Mouse (Mus musculus) midbrain, postnatal 0 days (tissue): ENCODE data around the gene Ptprd. TPM values are rescaled to one million over a fixed set of nuclear protein-coding genes. Genes with fewer than 3 reads are reported as not detected.

Experiments used
- ATAC-seq: fragments of 200-750 bp; cut with Nextera tagmentation; 2 replicates; pipeline ENCODE4 v1.8.0; 2017; ENCODE audit warnings: moderate number of reproducible peaks, mild to moderate bottlenecking, moderate TSS enrichment, moderate library complexity; ENCODE audit not compliant: low FRiP score
- DNase-seq: peaks from one replicate; pipeline ENCODE4 v3.0.0-alpha.2; 2015; ENCODE audit warnings: low spot score
- H3K27ac ChIP-seq: fragments of 300-500 bp; sonication (generic); 2 replicates; pipeline ENCODE4 v1.5.1; 2014; ENCODE audit warnings: low read depth, mild to moderate bottlenecking, low read length, mixed read lengths
- H3K27me3 ChIP-seq: fragments of 300-500 bp; sonication (generic); 2 replicates; pipeline ENCODE4 v1.6.1; 2014; ENCODE audit warnings: low read length, control low read depth, mixed read lengths; ENCODE audit not compliant: insufficient read depth
- H3K36me3 ChIP-seq: fragments of 300-500 bp; sonication (generic); 2 replicates; pipeline ENCODE4 v1.6.1; 2014; ENCODE audit warnings: low read length, control low read depth, mixed read lengths; ENCODE audit not compliant: insufficient read depth
- H3K4me1 ChIP-seq: fragments of 300-500 bp; sonication (generic); 2 replicates; pipeline ENCODE4 v1.6.1; 2014; ENCODE audit warnings: mild to moderate bottlenecking, control low read depth, antibody characterized with exemption, low read length, mixed read lengths; ENCODE audit not compliant: insufficient read depth
- H3K4me2 ChIP-seq: fragments of 300-500 bp; sonication (generic); 2 replicates; pipeline ENCODE4 v1.6.1; 2014; ENCODE audit warnings: low read depth, mild to moderate bottlenecking, low read length, mixed read lengths; ENCODE audit not compliant: poor library complexity, severe bottlenecking
- H3K4me3 ChIP-seq: fragments of 300-500 bp; sonication (generic); 2 replicates; pipeline ENCODE4 v1.5.1; 2014; ENCODE audit warnings: low read depth, mild to moderate bottlenecking, low read length, moderate library complexity
- H3K9ac ChIP-seq: fragments of 300-500 bp; sonication (generic); replicated peaks from 2 replicates; pipeline ENCODE4 v1.6.1; 2014; ENCODE audit warnings: mild to moderate bottlenecking, low read length, moderate library complexity, mixed read lengths; ENCODE audit not compliant: poor library complexity, severe bottlenecking
- H3K9me3 ChIP-seq: fragments of 300-500 bp; sonication (generic); 2 replicates; pipeline ENCODE4 v1.6.1; 2016; ENCODE audit warnings: low read length, control low read depth
- CTCF ChIP-seq: IDR thresholded peaks from 2 replicates; pipeline ENCODE4 v1.5.1; 2016; ENCODE audit warnings: antibody characterized with exemption, mild to moderate bottlenecking
- WGBS: fragments of 180-500 bp; shearing (Covaris S2); extraction: QIAGEN DNeasy Blood & Tissue Kit; methylation state at CpG from one replicate; pipeline ENCODE4 v1.1.7; 2014; 5-methylcytosine and 5-hydroxymethylcytosine counted together
- polyA plus RNA-seq: library from polyadenylated mRNA; unstranded; fragments of >200 nt; fragmentation: Nextera tagmentation; extraction: Ambion mirVana; gene quantifications from 2 replicates; pipeline ENCODE4 v1.2.1, GENCODE M21; 2015
- total RNA-seq: library from RNA; depleted of rRNA; stranded (reverse); fragments of >200 nt; gene quantifications from 2 replicates; pipeline ENCODE4 v1.2.3, GENCODE M21; 2014

Ptprd gene
- total and polyA plus RNA-seq, 2 experiments from 2014 or later, result 66.1 to 102 TPM

- ATAC-seq, result no peak
- 64% methylated on average over 8 of the region's 8 CpGs for WGBS
- no peak for TF ChIP-seq CTCF
- H3K27me3 ChIP-seq, result no peaks in the 10 kb centered on the region
- H3K9me3 ChIP-seq, result no peaks in the 10 kb centered on the region
- H3K36me3 ChIP-seq, result no peaks in the 10 kb centered on the region
- no peaks in the 10 kb centered on the region for H3K4me1 ChIP-seq
- no peak for DNase-seq
- H3K9ac ChIP-seq, result no peak overlapping the region
- no peak overlapping the region for H3K4me2 ChIP-seq
- no peak overlapping the region for H3K4me3 ChIP-seq
- no peak overlapping the region for H3K27ac ChIP-seq
Measured at GRCm38 (mm10) chr4:76025571-76026325, 2186.0 kb downstream of the Ptprd start.

- H3K9ac ChIP-seq, result no peak overlapping the region
- H3K9me3 ChIP-seq, result no peaks in the 10 kb centered on the region
- no peaks in the 10 kb centered on the region for H3K27me3 ChIP-seq
- no peak overlapping the region for H3K4me2 ChIP-seq
- ATAC-seq (no peak), DNase-seq (no peak)
- TF ChIP-seq CTCF, result no peak
- no peak overlapping the region for H3K4me3 ChIP-seq
- no peak overlapping the region for H3K27ac ChIP-seq
- H3K4me1 ChIP-seq, result no peaks in the 10 kb centered on the region
- no peaks in the 10 kb centered on the region for H3K36me3 ChIP-seq
- WGBS, result 56% methylated on average over 3 of the region's 3 CpGs
Measured at GRCm38 (mm10) chr4:76024502-76024821, 2187.3 kb downstream of the Ptprd start.

- no peak overlapping the region for H3K4me3 ChIP-seq
- no peak overlapping the region for H3K4me2 ChIP-seq
- H3K27ac ChIP-seq, result no peak overlapping the region
- no peaks in the 10 kb centered on the region for H3K27me3 ChIP-seq
- no peaks in the 10 kb centered on the region for H3K4me1 ChIP-seq
- DNase-seq, result no peak
- no peak overlapping the region for H3K9ac ChIP-seq
- WGBS, result 42% methylated on average over 13 of the region's 13 CpGs
- no peaks in the 10 kb centered on the region for H3K9me3 ChIP-seq
- no peaks in the 10 kb centered on the region for H3K36me3 ChIP-seq
- no peak for TF ChIP-seq CTCF
- ATAC-seq, result no peak
Measured at GRCm38 (mm10) chr4:76023756-76024501, 2187.8 kb downstream of the Ptprd start.

- no peak overlapping the region for H3K4me2 ChIP-seq
- H3K9ac ChIP-seq, result no peak overlapping the region
- no peak overlapping the region for H3K27ac ChIP-seq
- no peaks in the 10 kb centered on the region for H3K4me1 ChIP-seq
- no peaks in the 10 kb centered on the region for H3K27me3 ChIP-seq
- DNase-seq (no peak), ATAC-seq (no peak)
- no peaks in the 10 kb centered on the region for H3K9me3 ChIP-seq
- no peak for TF ChIP-seq CTCF
- H3K36me3 ChIP-seq, result no peaks in the 10 kb centered on the region
- 84% methylated on average over 4 of the region's 4 CpGs for WGBS
- no peak overlapping the region for H3K4me3 ChIP-seq
Measured at GRCm38 (mm10) chr4:76021670-76022069, 2190.1 kb downstream of the Ptprd start.

GRCm38 (mm10) chr4:76015026-76015425 is 2196.7 kb downstream of the Ptprd start:
- Histone ChIP-seq H3K27ac (no peak overlapping the region), H3K9ac (no peak overlapping the region), H3K4me3 (no peak overlapping the region), H3K4me1 (no peaks in the 10 kb centered on the region), H3K4me2 (no peak overlapping the region), H3K36me3 (no peaks in the 10 kb centered on the region), H3K27me3 (no peaks in the 10 kb centered on the region), H3K9me3 (no peaks in the 10 kb centered on the region)
- no peak for TF ChIP-seq CTCF
- DNase-seq (no peak), ATAC-seq (no peak)
- WGBS, result 91% methylated on average over 3 of the region's 3 CpGs

- H3K27me3 ChIP-seq, result no peaks in the 10 kb centered on the region
- ATAC-seq, result no peak
- no peak overlapping the region for H3K9ac ChIP-seq
- H3K36me3 ChIP-seq, result no peaks in the 10 kb centered on the region
- TF ChIP-seq CTCF, result no peak
- H3K9me3 ChIP-seq, result no peaks in the 10 kb centered on the region
- no peak for DNase-seq
- no peak overlapping the region for H3K4me2 ChIP-seq
- WGBS, result 46% methylated on average over 3 of the region's 3 CpGs
- H3K27ac ChIP-seq, result no peak overlapping the region
- no peak overlapping the region for H3K4me3 ChIP-seq
- no peaks in the 10 kb centered on the region for H3K4me1 ChIP-seq
Measured at GRCm38 (mm10) chr4:76014151-76014840, 2197.5 kb downstream of the Ptprd start.
